Mouse (Mus musculus) ovary, adult 10 weeks (tissue): Measurements from ENCODE around the gene Gm20449. TPM values are rescaled to one million over a fixed set of nuclear protein-coding genes. Genes with fewer than 3 reads are reported as not detected.

Experiments used
- polyA plus RNA-seq: library from polyadenylated mRNA; stranded (reverse); fragments of 350-450 nt; fragmentation: Illumina TruSeq; extraction: RNeasy Lipid Tissue Mini Kit (QIAGEN cat#74804); gene quantifications from one replicate; pipeline ENCODE4 v1.2.3, GENCODE M21; 2014

Gm20449 gene
- 0.17 TPM for polyA plus RNA-seq

GRCm38 (mm10) chr7:41499389-41500049 is at the start of gene Gm20449, which contains the start of gene AW146154:
Gene Gm20449, minus strand, starts transcription at chr7:41499417.
Gene AW146154, minus strand, starts transcription at chr7:41499890.

GRCm38 (mm10) chr7:41448596-41448995 is 50.6 kb downstream of the Gm20449 start, which contains the start of gene Vmn2r57:
Gene Vmn2r57, minus strand, starts transcription at chr7:41448696.

DNA sequence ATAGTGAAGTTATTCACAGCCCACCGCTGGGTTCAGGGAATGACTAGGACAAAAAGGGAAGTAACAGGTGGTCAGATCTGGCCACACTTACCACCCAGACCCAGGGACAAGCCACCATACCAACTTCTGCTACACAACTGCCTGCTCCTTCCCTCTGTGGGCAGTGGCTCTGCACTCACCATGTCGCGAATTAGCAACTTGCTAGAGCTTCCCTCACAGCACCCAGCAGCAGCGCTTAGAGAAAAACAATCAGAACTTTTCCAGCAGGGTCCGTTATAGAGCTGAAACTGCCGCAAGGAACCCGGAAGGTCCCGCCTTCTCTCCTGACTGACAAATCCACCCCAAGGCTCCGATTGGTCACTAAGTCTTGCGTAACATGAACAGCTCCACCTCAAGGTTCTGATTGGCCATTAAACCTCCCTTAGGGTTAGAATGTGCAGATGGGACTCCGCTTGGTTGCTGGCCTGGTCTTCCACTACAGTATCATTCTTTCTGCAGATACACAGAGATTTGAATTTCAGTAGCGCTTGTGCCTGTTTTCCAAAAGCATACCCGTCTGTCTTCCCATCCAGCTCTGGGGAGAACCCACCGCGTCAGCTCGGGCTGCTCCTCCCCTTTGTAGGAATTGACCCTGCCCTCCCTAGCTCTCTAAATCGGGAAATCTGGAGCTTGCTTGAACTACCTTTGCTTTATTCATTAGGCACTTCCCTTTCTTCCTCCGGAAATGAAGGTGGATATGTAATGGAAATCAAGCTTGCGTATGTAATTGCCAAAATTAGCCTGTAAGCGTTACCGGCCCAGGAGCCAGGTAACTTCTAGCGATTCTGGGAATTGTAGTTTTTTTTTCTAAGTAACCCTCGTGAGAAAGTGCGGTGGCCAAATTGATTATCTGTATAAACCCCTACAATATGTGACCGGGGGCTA is 105.9 kb downstream of the Gm20449 start, which contains the start of gene AI987944:
TSS of gene AI987944 (minus strand) at position 332 of the 924 bp plus-strand sequence.

Other genes starting within 250 kb of the Gm20449 start
- gene AI987944, start 106.0 kb downstream of the Gm20449 start, polyA plus RNA-seq = 87.4 TPM
- gene Vmn2r57, start 50.7 kb downstream of the Gm20449 start, polyA plus RNA-seq = 1.00 TPM
- gene AW146154, start 473 bp upstream of the Gm20449 start, polyA plus RNA-seq = 26.7 TPM
- 0.83 TPM for gene Gm6871, start 74.2 kb upstream of the Gm20449 start, polyA plus RNA-seq
- 60.4 TPM for gene 2610021A01Rik, start 99.8 kb upstream of the Gm20449 start, polyA plus RNA-seq
- gene Zfp788, start 133.8 kb upstream of the Gm20449 start, polyA plus RNA-seq = 65.3 TPM